Mouse (Mus musculus) hindbrain, embryonic 11.5 days (tissue): Measurements from ENCODE around the gene Pin4. TPM values are rescaled to one million over a fixed set of nuclear protein-coding genes. Genes with fewer than 3 reads are reported as not detected.
"Not testable (repeated sequence)": the region's sequence is repeated elsewhere in the genome, so short reads cannot be mapped to it uniquely, and the experiment has no call there.

Source experiments
- ATAC-seq: fragments of 200-750 bp; cut with Nextera tagmentation; 2 replicates; pipeline ENCODE4 v1.8.0; 2017; ENCODE audit warnings: mild to moderate bottlenecking, moderate TSS enrichment, moderate library complexity; ENCODE audit not compliant: low FRiP score
- DNase-seq: peaks from one replicate; pipeline ENCODE4 v3.0.0-alpha.2; 2015; ENCODE audit warnings: low spot score
- H3K27ac ChIP-seq: fragments of 300-500 bp; sonication (generic); 2 replicates; pipeline ENCODE4 v1.5.1; 2014; ENCODE audit warnings: mild to moderate bottlenecking, low read depth, low read length
- H3K27me3 ChIP-seq: fragments of 300-500 bp; sonication (generic); 2 replicates; pipeline ENCODE4 v1.6.1; 2014; ENCODE audit warnings: mild to moderate bottlenecking, low read length, moderate library complexity, mixed read lengths; ENCODE audit not compliant: control insufficient read depth, insufficient read depth
- H3K36me3 ChIP-seq: fragments of 300-500 bp; sonication (generic); 2 replicates; pipeline ENCODE4 v1.6.1; 2014; ENCODE audit warnings: mild to moderate bottlenecking, low read length, moderate library complexity, mixed read lengths; ENCODE audit not compliant: control insufficient read depth, insufficient read depth
- H3K4me1 ChIP-seq: fragments of 300-500 bp; sonication (generic); replicated peaks from 2 replicates; pipeline ENCODE4 v1.6.1; 2014; ENCODE audit warnings: low read length, mixed read lengths; ENCODE audit not compliant: control insufficient read depth, insufficient read depth
- H3K4me2 ChIP-seq: fragments of 300-500 bp; sonication (generic); replicated peaks from 2 replicates; pipeline ENCODE4 v1.6.1; 2014; ENCODE audit warnings: mild to moderate bottlenecking, low read depth, low read length
- H3K4me3 ChIP-seq: fragments of 300-500 bp; sonication (generic); 2 replicates; pipeline ENCODE4 v1.5.1; 2014; ENCODE audit warnings: low read depth, low read length
- H3K9ac ChIP-seq: fragments of 300-500 bp; sonication (generic); 2 replicates; pipeline ENCODE4 v1.6.1; 2014; ENCODE audit warnings: low read depth, low read length
- H3K9me3 ChIP-seq: fragments of 300-500 bp; sonication (generic); 2 replicates; pipeline ENCODE4 v1.6.1; 2016; ENCODE audit warnings: low read length; ENCODE audit not compliant: control insufficient read depth
- WGBS: fragments of 180-500 bp; shearing (Covaris S2); extraction: QIAGEN DNeasy Blood & Tissue Kit; methylation state at CpG from one replicate; pipeline ENCODE4 v1.1.7; 2014; 5-methylcytosine and 5-hydroxymethylcytosine counted together
- polyA plus RNA-seq: library from polyadenylated mRNA; unstranded; fragments of >200 nt; fragmentation: Nextera tagmentation; extraction: Ambion mirVana; gene quantifications from 2 replicates; pipeline ENCODE4 v1.2.1, GENCODE M21; 2014

Gene Pin4
- polyA plus RNA-seq, 1 experiment from 2014 or later = 70.7 TPM

DNA sequence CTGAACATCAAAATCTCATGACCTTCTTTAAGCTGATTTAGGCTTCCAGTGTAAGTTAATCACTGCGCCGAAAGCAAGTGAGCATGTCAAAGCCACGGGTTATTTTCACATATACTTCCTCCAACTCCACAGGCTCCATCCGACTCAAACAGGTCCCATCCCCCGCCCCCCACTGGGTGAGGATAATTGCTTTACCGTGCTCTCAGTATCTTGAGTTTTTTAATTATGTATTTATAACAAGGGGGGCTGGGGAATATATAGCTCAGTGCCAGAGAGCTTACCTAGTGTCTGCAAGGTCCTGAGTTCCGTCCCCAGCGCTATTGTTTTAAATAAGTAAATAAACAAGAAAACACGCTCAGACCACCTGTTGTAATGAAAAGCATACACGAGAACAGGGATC lies 38.2 kb upstream of the Pin4 start:
- Histone ChIP-seq H3K4me1 (no peaks in the 10 kb centered on the region), H3K4me3 (no peak overlapping the region), H3K27me3 (no peaks in the 10 kb centered on the region), H3K4me2 (no peak overlapping the region; the same call in 1 of the 2 replicates), H3K36me3 (no peaks in the 10 kb centered on the region), H3K27ac (peak overlapping the region; percentile 86), H3K9ac (no peak overlapping the region), H3K9me3 (no peaks in the 10 kb centered on the region)
- DNase-seq (no peak), ATAC-seq (peak; percentile 28; the same call in 1 of the 2 replicates)
- WGBS = 47% methylated on average over 10 of the region's 10 CpGs

DNA sequence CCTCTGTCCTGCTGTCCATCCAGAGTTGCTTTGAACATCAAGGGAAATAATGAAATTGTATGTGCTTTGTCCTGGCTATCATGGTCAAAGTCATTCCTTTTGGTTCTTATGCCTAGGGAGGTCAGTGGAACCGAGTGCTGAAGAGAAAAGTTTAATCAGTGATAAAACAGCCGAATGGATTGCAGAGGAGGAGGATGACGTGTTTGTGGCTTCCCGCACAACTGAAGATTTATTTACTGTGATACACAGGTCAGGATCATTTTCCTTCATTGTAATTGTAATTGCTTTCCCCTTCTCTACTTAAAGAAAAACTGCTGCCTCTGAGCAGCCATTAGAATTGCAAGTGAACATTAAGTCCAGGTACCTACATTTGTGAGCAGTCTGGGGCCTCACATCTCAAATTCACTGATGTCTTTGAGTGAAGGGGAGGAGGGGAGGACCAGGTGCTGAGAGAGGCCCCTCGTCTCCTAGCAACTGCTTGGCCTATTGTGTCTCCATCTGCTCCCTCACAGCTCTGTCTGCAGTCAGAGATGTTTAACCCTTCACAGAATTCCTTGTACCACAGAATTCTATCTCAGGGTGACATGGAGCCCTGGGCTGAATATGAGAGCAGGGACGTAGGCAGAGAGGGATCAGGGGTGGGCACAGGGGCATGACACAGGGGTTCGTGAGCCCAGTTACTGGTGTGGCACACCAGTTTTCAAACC lies 37.5 kb upstream of the Pin4 start:
- ATAC-seq (peak; percentile 93), DNase-seq (peak; percentile 73)
- Histone ChIP-seq H3K36me3 (no peaks in the 10 kb centered on the region), H3K4me1 (no peaks in the 10 kb centered on the region), H3K27ac (peak overlapping the region; percentile 86), H3K9ac (no peak overlapping the region), H3K4me2 (peak overlapping the region; percentile 11; the same call in 1 of the 2 replicates), H3K27me3 (no peaks in the 10 kb centered on the region), H3K9me3 (no peaks in the 10 kb centered on the region), H3K4me3 (no peak overlapping the region)
- WGBS = 27% methylated on average over 7 of the region's 7 CpGs

DNA sequence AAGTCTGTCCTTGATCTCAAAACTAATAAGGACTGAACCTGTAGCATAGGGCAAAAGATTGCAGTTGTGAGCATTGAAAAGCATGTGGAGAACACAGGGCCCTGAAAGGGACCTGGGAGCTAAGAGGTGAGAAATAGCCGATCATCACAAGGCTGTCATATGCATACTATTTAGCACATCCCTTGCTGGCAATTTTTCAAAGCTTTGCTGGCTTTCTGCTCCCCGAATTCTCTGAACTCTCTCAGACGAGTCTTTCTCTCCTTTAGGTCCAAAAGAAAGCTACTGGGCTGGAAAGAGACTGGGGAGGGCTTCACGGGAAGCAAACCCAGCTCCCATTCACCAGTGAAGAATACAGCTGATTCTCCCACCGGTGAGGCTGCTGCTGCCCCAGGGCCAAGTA lies 36.9 kb upstream of the Pin4 start:
- H3K9ac ChIP-seq = no peak overlapping the region
- H3K9me3 ChIP-seq = no peaks in the 10 kb centered on the region
- no peaks in the 10 kb centered on the region for H3K4me1 ChIP-seq
- 29% methylated on average over 5 of the region's 5 CpGs for WGBS
- H3K27ac ChIP-seq = peak overlapping the region; percentile 86
- no peaks in the 10 kb centered on the region for H3K27me3 ChIP-seq
- no peak for ATAC-seq
- no peak overlapping the region for H3K4me2 ChIP-seq
- H3K4me3 ChIP-seq = no peak overlapping the region
- H3K36me3 ChIP-seq = no peaks in the 10 kb centered on the region
- DNase-seq = no peak

DNA sequence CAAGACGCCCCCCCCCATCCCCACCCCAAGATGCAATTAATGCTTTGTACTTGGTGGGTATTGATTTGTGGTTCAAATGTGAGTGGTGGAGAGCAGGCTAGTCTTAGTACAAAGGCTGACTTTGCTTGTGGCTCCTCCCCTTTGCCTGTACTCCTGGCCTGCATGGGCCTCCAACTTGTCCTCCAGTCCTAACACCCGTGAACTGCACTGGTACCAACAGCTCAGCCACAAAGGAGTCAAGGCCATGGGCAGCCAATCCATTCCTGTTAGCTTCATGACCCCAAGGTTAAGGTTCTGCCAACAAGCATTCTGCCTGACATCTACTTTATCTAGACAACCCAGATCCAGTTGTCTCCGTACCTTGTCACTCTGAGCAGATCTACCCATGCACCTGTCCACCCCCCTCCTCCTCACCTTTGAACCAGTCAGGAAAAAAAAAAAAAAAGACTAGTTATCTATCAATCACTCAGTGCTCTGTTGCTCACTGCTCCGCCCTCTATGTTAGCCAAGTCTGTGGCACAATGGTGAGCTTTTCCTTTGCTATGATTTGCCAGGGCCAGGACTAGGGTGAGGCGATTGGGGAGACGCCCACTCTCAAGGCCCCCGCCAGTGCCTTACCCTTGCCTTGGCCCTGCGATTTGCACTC lies 33.3 kb upstream of the Pin4 start:
- no peak overlapping the region for H3K9ac ChIP-seq
- WGBS = 90% methylated on average over 8 of the region's 8 CpGs

DNA sequence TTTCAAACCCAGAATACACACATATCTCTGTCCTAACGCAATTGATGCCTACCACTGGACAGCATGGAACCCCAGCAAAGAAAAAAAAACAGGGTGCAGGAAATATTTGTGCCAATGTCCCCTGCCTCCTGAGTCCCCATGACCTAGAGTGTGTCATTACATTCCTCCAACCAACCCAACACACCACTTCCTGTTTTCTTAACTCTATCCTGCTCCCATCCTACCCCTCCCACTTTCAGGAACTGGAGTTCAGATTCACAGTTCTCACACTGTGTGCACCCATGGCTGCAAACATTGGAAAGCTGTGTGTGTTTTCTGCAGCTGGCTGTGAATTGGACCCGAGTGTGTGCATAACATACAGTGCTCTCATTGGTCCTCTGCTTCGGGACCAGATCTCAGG lies 28.6 kb upstream of the Pin4 start:
- H3K4me2 ChIP-seq = no peak overlapping the region
- H3K36me3 ChIP-seq = no peaks in the 10 kb centered on the region
- no peak overlapping the region for H3K4me3 ChIP-seq
- no peaks in the 10 kb centered on the region for H3K4me1 ChIP-seq
- ATAC-seq (no peak), DNase-seq (no peak)
- no peak overlapping the region for H3K9ac ChIP-seq
- no peak overlapping the region for H3K27ac ChIP-seq
- H3K9me3 ChIP-seq = no peaks in the 10 kb centered on the region
- H3K27me3 ChIP-seq = peaks cover 2% of the 10 kb centered on the region; the same call in 1 of the 2 replicates
- WGBS = 89% methylated on average over 3 of the region's 3 CpGs

More for the DNA sequence above, 33.3 kb upstream of the Pin4 start:
- no peak overlapping the region for H3K4me3 ChIP-seq
- H3K27ac ChIP-seq = no peak overlapping the region
- DNase-seq (no peak), ATAC-seq (no peak)
- no peaks in the 10 kb centered on the region for H3K36me3 ChIP-seq
- no peaks in the 10 kb centered on the region for H3K9me3 ChIP-seq
- no peak overlapping the region for H3K4me2 ChIP-seq
- peaks cover 2% of the 10 kb centered on the region; the same call in 1 of the 2 replicates for H3K27me3 ChIP-seq
- H3K4me1 ChIP-seq = no peaks in the 10 kb centered on the region

DNA sequence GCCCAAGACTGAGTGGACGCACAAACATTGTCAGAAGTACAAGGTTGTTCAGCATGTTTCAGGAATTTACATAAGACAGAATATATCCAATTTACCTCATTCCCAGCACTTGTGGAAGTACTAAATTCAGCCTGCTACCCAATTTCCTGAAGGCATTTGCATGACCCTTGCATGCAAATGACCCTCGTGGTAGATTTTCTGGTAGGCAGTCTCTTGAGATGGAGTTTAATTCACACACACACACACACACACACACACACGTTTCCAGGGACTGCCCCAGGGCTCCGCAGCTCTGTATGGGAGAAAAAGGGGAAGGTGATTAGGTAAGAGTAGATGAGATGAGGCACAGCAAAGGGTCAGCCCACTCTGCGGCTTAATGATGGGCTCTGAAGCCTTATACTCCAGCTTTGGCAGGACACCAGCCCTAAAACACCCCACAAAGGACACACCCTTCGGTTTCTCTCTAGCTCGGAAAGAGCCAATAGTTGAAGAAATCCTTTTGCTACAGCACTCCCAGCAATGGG lies 24.8 kb upstream of the Pin4 start:
- ATAC-seq (no peak), DNase-seq (no peak)
- Histone ChIP-seq H3K27ac (no peak overlapping the region), H3K27me3 (no peaks in the 10 kb centered on the region), H3K36me3 (no peaks in the 10 kb centered on the region), H3K9me3 (no peaks in the 10 kb centered on the region), H3K4me1 (no peaks in the 10 kb centered on the region), H3K9ac (no peak overlapping the region), H3K4me3 (no peak overlapping the region), H3K4me2 (no peak overlapping the region)
- WGBS = 80% methylated on average over 7 of the region's 7 CpGs

DNA sequence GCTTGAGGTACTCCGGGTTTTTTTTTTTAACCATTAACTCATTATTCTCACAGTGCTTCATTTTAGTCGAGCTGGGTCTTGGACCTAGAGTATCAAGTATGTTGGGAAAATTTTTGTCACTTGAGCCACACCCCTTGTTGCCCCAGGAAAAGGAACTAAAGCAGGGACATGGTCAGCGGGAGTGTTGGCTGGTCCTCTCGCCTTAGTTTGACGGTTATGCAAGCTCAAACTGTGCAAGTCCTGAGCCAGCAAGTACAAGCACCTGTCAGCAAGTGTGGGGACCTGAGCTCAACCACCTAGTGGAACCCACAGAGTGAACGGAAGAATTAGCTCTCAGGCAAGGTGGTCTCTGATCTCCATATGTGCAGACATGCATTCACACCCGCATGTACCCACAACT lies 17.4 kb upstream of the Pin4 start:
- no peak for DNase-seq
- no peak overlapping the region for H3K4me2 ChIP-seq
- no peaks in the 10 kb centered on the region for H3K27me3 ChIP-seq
- 69% methylated on average over 7 of the region's 7 CpGs for WGBS
- H3K36me3 ChIP-seq = no peaks in the 10 kb centered on the region
- H3K4me1 ChIP-seq = no peaks in the 10 kb centered on the region
- no peak overlapping the region for H3K9ac ChIP-seq
- ATAC-seq = no peak
- no peak overlapping the region for H3K27ac ChIP-seq
- no peak overlapping the region for H3K4me3 ChIP-seq
- no peaks in the 10 kb centered on the region for H3K9me3 ChIP-seq

DNA sequence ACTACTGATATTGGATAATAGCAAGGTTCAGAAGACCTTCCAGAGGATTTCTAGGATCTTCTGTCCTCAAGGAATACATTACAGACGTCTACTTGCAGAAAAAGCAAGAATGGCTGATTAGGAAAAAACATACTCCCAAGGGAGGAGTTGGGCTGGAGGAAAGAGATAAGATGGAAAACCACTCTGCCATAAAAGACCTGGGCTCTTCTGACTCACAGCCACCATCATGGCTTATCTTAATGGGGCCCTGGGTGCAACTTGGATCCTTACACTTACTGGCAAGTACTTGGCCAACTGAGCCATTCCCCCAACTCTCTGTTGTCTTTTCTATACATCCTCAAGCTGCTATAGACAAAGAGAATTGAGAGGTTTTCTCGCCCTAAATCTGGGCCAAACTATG lies 15.4 kb upstream of the Pin4 start:
- not testable (repeated sequence) for H3K4me2 ChIP-seq, DNase-seq, H3K9me3 ChIP-seq, H3K36me3 ChIP-seq, H3K9ac ChIP-seq, H3K27ac ChIP-seq, H3K27me3 ChIP-seq, ATAC-seq, H3K4me3 ChIP-seq, H3K4me1 ChIP-seq
- WGBS = 70% methylated on average over 2 of the region's 2 CpGs

DNA sequence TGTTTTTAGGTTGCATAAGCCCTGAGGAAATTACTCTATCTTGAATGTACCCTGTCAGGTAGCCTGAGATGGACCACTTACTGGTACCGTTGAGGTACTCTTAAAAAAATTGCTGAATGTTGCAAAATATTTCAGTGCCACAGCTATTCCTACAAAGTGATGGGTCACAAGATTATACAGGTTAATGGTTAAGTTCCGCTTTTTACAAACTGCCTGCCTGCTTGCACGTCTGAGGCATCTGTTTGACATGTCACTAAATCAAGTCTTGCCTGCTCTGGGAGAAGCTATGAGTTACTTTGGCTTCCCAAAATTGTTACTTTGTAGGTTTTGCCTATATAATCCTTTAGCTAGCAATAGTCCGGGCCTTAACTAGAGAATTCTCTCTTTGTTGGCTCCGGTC lies 9.9 kb upstream of the Pin4 start:
- H3K36me3 ChIP-seq, ATAC-seq, H3K9ac ChIP-seq, H3K4me3 ChIP-seq, H3K27ac ChIP-seq, H3K9me3 ChIP-seq, H3K4me1 ChIP-seq, H3K4me2 ChIP-seq, H3K27me3 ChIP-seq, DNase-seq: not testable (repeated sequence)
- WGBS = 87% methylated on average over 5 of the region's 5 CpGs
